Mouse (Mus musculus) myocyte (in vitro differentiated cells): Measurements from ENCODE around the gene Gm49450.

ENCODE experiments used
- E2F4 ChIP-seq: IDR thresholded peaks from one replicate; pipeline ENCODE4 v1.6.1; 2011; ENCODE audit warnings: mild to moderate bottlenecking, control low read depth, moderate library complexity; ENCODE audit not compliant: insufficient read depth
- MAX ChIP-seq: IDR thresholded peaks from one replicate; pipeline ENCODE4 v1.6.1; 2011; ENCODE audit warnings: low read depth, mild to moderate bottlenecking, control low read depth
- MYOG ChIP-seq, 3 experiments: IDR thresholded peaks; one replicate each; pipeline ENCODE4 v1.6.1; 2011; ENCODE audit warnings: control low read depth in 2 of 3, low read depth in 2 of 3, mild to moderate bottlenecking in 2 of 3; ENCODE audit not compliant: insufficient read length in 2 of 3, control insufficient read depth in 1 of 3, insufficient read depth in 1 of 3
- POLR2A ChIP-seq: IDR thresholded peaks from one replicate; pipeline ENCODE4 v1.6.1; 2011; ENCODE audit warnings: low read depth, mild to moderate bottlenecking, control low read depth, moderate library complexity; ENCODE audit not compliant: insufficient read length
- POLR2AphosphoS2 ChIP-seq: IDR thresholded peaks from one replicate; pipeline ENCODE4 v1.6.1; 2011; ENCODE audit warnings: low read depth, control low read depth; ENCODE audit not compliant: insufficient read length
- REST ChIP-seq: IDR thresholded peaks from one replicate; pipeline ENCODE4 v1.6.1; 2011; ENCODE audit warnings: mild to moderate bottlenecking, control low read depth, moderate library complexity; ENCODE audit not compliant: insufficient read depth, insufficient read length
- TCF12 ChIP-seq: IDR thresholded peaks from one replicate; pipeline ENCODE4 v1.6.1; 2011; ENCODE audit warnings: mild to moderate bottlenecking, control low read depth; ENCODE audit not compliant: poor library complexity, insufficient read depth, severe bottlenecking
- USF1 ChIP-seq: IDR thresholded peaks from one replicate; pipeline ENCODE4 v1.6.1; 2011; ENCODE audit warnings: low read depth, mild to moderate bottlenecking, control low read depth, moderate library complexity

DNA sequence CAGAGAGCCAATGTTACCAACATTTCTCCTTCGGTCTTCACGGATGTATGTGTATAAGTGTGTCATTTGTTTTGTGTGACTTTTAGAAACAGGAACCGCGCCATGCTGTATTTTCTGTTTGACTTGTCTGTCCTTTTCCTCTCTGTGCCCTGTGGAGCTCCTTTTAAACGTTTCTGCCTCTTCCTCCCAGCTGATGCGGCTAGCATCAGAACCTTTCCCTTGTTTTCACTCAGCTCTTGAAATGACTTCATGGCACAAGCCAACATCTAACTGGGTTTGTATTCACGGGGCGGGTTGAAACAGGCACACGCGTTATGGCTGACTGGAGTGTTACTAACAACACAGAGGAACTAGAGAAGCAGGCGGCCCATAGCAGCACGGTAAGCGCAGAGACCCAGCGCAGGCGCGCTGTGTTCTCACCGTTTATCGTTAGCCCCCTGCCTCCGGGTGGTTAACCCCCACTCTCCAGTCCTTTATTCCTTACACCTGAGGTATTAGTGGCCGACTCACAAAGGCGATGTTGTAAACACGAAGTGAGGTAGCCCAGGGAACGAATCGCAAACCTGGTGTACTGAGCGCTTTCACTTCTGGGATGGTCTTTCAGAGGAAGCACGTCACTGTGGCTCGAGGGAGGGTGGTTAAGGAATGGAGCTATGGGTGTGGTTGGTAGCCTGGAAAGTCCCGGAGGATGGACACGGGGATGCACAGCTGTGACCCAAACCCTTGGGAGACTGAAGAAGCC, 32.1 kb upstream of the Gm49450 start:
- TF ChIP-seq USF1, result no peak
- TF ChIP-seq POLR2AphosphoS2, result peak; percentile 90
- TF ChIP-seq TCF12, result peak; percentile 46
- peak; percentile 9 for TF ChIP-seq MAX
- peak; percentile 91 for TF ChIP-seq POLR2A
- no peak for TF ChIP-seq E2F4
- TF ChIP-seq MYOG (IDR thresholded peaks at IDR 0.05; ENCODE audit: control insufficient read depth in 1 of 3, insufficient read depth in 1 of 3, insufficient read length in 2 of 3, low read depth in 2 of 3), result peak; percentile 49 to 93 (median 72)
- no peak for TF ChIP-seq REST
